Mouse (Mus musculus) neural tube, embryonic 12.5 days (tissue): ENCODE measurements around the gene Hopx. TPM values are rescaled to one million over a fixed set of nuclear protein-coding genes. Genes with fewer than 3 reads are reported as not detected.
A peak's percentile ranks its signal among the peaks of the same experiment; 100 is the strongest.

Source experiments
- ATAC-seq: fragments of 200-750 bp; cut with Nextera tagmentation; 2 replicates; pipeline ENCODE4 v1.8.0; 2017; ENCODE audit warnings: low read depth, mild to moderate bottlenecking, moderate TSS enrichment, moderate library complexity; ENCODE audit not compliant: low FRiP score
- H3K27ac ChIP-seq: fragments of 300-500 bp; sonication (generic); 2 replicates; pipeline ENCODE4 v1.5.1; 2016
- H3K27me3 ChIP-seq: fragments of 300-500 bp; sonication (generic); replicated peaks from 2 replicates; pipeline ENCODE4 v1.6.1; 2016; ENCODE audit warnings: mild to moderate bottlenecking
- H3K36me3 ChIP-seq: fragments of 300-500 bp; sonication (generic); 2 replicates; pipeline ENCODE4 v1.6.1; 2016; ENCODE audit warnings: mild to moderate bottlenecking
- H3K4me1 ChIP-seq: fragments of 300-500 bp; sonication (generic); 2 replicates; pipeline ENCODE4 v1.6.1; 2016
- H3K4me2 ChIP-seq: fragments of 300-500 bp; sonication (generic); replicated peaks from 2 replicates; pipeline ENCODE4 v1.6.1; 2016; ENCODE audit warnings: mild to moderate bottlenecking
- H3K4me3 ChIP-seq: fragments of 300-500 bp; sonication (generic); 2 replicates; pipeline ENCODE4 v1.5.1; 2016
- H3K9ac ChIP-seq: fragments of 300-500 bp; sonication (generic); 2 replicates; pipeline ENCODE4 v1.6.1; 2016; ENCODE audit warnings: mild to moderate bottlenecking
- H3K9me3 ChIP-seq: fragments of 300-500 bp; sonication (generic); 2 replicates; pipeline ENCODE4 v1.6.1; 2016; ENCODE audit warnings: mild to moderate bottlenecking
- WGBS: fragments of 180-500 bp; shearing (Covaris S2); methylation state at CpG from one replicate; pipeline ENCODE4 v1.1.7; 2016; 5-methylcytosine and 5-hydroxymethylcytosine counted together
- polyA plus RNA-seq: library from polyadenylated mRNA; unstranded; fragments of >200 nt; fragmentation: Nextera tagmentation; extraction: Ambion mirVana; gene quantifications from 2 replicates; pipeline ENCODE4 v1.2.1, GENCODE M21; 2016

The Hopx gene
- polyA plus RNA-seq, 1 experiment from 2014 or later, result 3.6 TPM

GRCm38 (mm10) chr5:77094510-77095491, 20.1 kb downstream of the Hopx start:
- H3K36me3 ChIP-seq, result no peaks in the 10 kb centered on the region
- peak overlapping the region; percentile 98 for H3K4me2 ChIP-seq
- H3K4me3 ChIP-seq, result peak overlapping the region; percentile 59
- ATAC-seq, result peak; percentile 80
- no peaks in the 10 kb centered on the region for H3K9me3 ChIP-seq
- H3K9ac ChIP-seq, result peak overlapping the region; percentile 68
- peaks cover 5% of the 10 kb centered on the region; the same call in 1 of the 2 replicates for H3K27me3 ChIP-seq
- H3K27ac ChIP-seq, result no peak overlapping the region
- H3K4me1 ChIP-seq, result peaks cover 40% of the 10 kb centered on the region
- WGBS, result under 1% methylated on average over 69 of the region's 69 CpGs

- H3K9me3 ChIP-seq, result no peaks in the 10 kb centered on the region
- H3K4me3 ChIP-seq, result peak overlapping the region; percentile 59
- 36% methylated on average over 8 of the region's 8 CpGs for WGBS
- H3K4me1 ChIP-seq, result peaks cover 42% of the 10 kb centered on the region
- peak overlapping the region; percentile 98 for H3K4me2 ChIP-seq
- ATAC-seq, result no peak
- peaks cover 5% of the 10 kb centered on the region; the same call in 1 of the 2 replicates for H3K27me3 ChIP-seq
- no peak overlapping the region for H3K27ac ChIP-seq
- H3K36me3 ChIP-seq, result no peaks in the 10 kb centered on the region
- H3K9ac ChIP-seq, result peak overlapping the region; percentile 68; the same call in 1 of the 2 replicates
Measured at GRCm38 (mm10) chr5:77093961-77094360, 21.0 kb downstream of the Hopx start.

DNA sequence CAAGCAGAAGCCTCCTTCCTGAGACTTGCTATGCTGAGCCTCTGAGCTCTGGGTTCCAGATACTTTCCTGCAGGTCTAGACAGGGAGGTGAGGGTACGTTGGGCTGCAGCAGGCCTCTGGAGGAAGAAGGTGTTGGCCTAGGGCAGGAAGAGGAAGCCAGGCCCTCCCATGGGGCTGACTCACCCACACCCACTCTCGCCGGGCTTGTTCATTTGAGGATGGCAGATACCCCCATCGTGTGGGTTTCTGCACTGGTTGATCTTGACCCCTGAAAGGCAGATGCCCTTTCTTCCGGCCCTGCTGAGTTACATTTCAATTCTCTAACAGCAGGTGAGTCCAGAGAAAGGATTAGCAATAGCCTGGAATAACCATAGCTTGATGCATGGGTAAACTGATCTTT, 22.4 kb downstream of the Hopx start:
- Histone ChIP-seq H3K36me3 (peaks cover 6% of the 10 kb centered on the region; the same call in 1 of the 2 replicates), H3K9me3 (no peaks in the 10 kb centered on the region), H3K4me3 (no peak overlapping the region), H3K4me1 (peaks cover 28% of the 10 kb centered on the region), H3K27ac (no peak overlapping the region), H3K9ac (no peak overlapping the region), H3K27me3 (peaks cover 5% of the 10 kb centered on the region; the same call in 1 of the 2 replicates), H3K4me2 (peak overlapping the region; percentile 47)
- no peak for ATAC-seq
- WGBS, result 83% methylated on average over 5 of the region's 5 CpGs

DNA sequence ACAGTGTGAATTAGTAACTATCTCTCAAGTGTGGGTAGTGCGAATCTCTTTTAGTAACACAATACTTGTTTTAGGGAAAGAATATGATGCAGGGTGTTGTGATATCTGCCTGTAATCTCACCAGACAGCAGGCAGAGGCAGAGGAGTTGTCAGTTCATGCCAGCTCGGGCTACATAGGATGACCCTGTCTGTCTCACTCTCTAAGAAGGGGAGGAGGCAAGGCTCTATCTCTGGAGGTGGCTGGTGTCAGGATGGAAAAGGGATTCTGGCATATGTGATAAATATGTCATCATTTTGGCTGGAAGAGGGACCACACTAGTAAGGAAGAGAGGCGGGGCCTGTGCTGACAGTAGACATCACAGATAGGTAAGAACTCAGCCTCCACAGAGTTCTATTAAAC, 23.0 kb downstream of the Hopx start:
- Histone ChIP-seq H3K36me3 (peaks cover 6% of the 10 kb centered on the region; the same call in 1 of the 2 replicates), H3K4me1 (peaks cover 28% of the 10 kb centered on the region), H3K4me2 (no peak overlapping the region), H3K27me3 (peaks cover 5% of the 10 kb centered on the region; the same call in 1 of the 2 replicates), H3K9ac (no peak overlapping the region), H3K27ac (no peak overlapping the region), H3K9me3 (no peaks in the 10 kb centered on the region), H3K4me3 (no peak overlapping the region)
- ATAC-seq, result no peak
- 83% methylated on average over 3 of the region's 3 CpGs for WGBS

DNA sequence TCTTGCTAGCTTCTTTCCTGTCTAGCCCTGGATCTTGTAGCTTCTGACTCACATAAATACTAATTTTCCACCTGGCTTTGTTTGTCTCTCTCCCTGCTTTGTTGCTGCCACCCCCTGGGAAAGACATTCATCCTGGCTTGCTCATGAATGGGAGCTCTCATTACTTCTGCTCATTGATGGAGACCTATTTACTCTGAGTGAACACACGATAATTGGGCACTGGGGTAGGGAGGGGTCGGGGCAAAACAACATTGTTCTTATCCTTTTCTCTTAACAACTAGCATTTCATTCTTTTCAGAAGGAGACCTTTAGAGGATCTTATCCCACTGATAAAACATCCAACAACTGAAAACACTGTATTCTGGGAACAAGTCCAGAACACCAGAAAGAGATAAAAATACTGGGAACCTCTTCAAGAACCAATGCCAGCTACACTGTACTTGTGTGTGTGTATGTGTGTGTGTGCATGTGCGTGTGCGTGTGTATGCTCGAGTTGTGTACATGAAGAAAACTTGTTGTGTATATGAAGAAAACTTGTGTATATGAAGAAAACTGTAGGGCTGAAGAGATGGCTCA, 24.3 kb downstream of the Hopx start:
- Histone ChIP-seq H3K4me2 (no peak overlapping the region), H3K4me1 (peaks cover 28% of the 10 kb centered on the region), H3K9ac (no peak overlapping the region), H3K27ac (no peak overlapping the region), H3K9me3 (no peaks in the 10 kb centered on the region), H3K36me3 (peaks cover 10% of the 10 kb centered on the region; the same call in 1 of the 2 replicates), H3K27me3 (peaks cover 5% of the 10 kb centered on the region; the same call in 1 of the 2 replicates), H3K4me3 (no peak overlapping the region)
- ATAC-seq, result peak; percentile 54; the same call in 1 of the 2 replicates
- WGBS, result 58% methylated on average over 5 of the region's 5 CpGs

DNA sequence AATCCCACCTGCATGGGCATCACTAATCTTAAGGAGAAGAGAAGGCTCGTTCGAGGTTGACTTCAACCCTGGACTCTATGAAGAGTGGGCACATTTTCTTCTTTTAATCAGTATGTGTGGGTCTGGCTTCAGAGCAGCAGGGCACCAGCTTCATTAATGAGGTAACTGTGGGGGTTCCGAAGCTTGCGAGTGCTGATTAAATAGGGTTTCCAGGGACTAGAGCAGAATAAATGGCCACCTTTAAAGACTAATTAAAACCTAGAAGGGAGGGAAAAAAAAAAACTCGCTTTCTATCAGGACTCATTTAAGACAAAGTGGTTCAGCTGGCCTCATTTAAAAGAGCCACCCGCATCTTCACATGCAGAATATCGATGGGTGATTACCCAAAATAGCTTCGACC, 25.0 kb downstream of the Hopx start:
- H3K36me3 ChIP-seq, result peaks cover 10% of the 10 kb centered on the region; the same call in 1 of the 2 replicates
- 61% methylated on average over 8 of the region's 8 CpGs for WGBS
- no peak overlapping the region for H3K4me2 ChIP-seq
- no peak overlapping the region for H3K27ac ChIP-seq
- H3K4me3 ChIP-seq, result no peak overlapping the region
- no peaks in the 10 kb centered on the region for H3K9me3 ChIP-seq
- peaks cover 23% of the 10 kb centered on the region for H3K4me1 ChIP-seq
- H3K9ac ChIP-seq, result no peak overlapping the region
- ATAC-seq, result no peak
- peaks cover 5% of the 10 kb centered on the region; the same call in 1 of the 2 replicates for H3K27me3 ChIP-seq

DNA sequence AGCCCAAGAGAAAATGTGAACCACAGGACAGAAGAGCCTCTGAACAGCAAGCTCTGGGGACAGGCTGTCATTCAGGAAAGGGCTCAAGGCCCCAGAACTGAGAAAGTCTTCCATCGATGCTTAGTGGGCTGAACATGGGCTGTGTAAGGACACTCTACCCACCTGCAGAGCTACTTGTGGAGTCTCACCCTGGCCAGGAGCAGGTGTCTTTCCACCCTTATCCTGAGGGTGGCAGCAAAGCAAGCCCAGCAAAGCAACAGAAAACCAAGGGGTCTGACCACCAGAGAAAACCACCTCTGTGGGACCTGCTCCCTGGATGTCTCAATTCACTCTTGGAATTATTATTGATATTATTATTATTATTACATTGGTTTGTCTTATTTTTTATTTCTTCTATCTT, 25.6 kb downstream of the Hopx start:
- Histone ChIP-seq H3K9ac (no peak overlapping the region), H3K27me3 (peaks cover 5% of the 10 kb centered on the region; the same call in 1 of the 2 replicates), H3K4me3 (no peak overlapping the region), H3K4me1 (peaks cover 21% of the 10 kb centered on the region), H3K27ac (no peak overlapping the region), H3K4me2 (no peak overlapping the region), H3K9me3 (no peaks in the 10 kb centered on the region), H3K36me3 (peaks cover 10% of the 10 kb centered on the region; the same call in 1 of the 2 replicates)
- 57% methylated on average over 1 of the region's 1 CpGs for WGBS
- ATAC-seq, result no peak

- Histone ChIP-seq H3K9ac (no peak overlapping the region), H3K9me3 (no peaks in the 10 kb centered on the region), H3K36me3 (peaks cover 10% of the 10 kb centered on the region; the same call in 1 of the 2 replicates), H3K4me3 (no peak overlapping the region), H3K27ac (no peak overlapping the region), H3K4me2 (no peak overlapping the region), H3K4me1 (peaks cover 7% of the 10 kb centered on the region; the same call in 1 of the 2 replicates), H3K27me3 (no peaks in the 10 kb centered on the region)
- no peak for ATAC-seq
- WGBS, result 86% methylated on average over 3 of the region's 3 CpGs
Measured at GRCm38 (mm10) chr5:77087122-77087521, 27.8 kb downstream of the Hopx start.

- ATAC-seq, result no peak
- Histone ChIP-seq H3K27ac (no peak overlapping the region), H3K4me3 (no peak overlapping the region), H3K9me3 (no peaks in the 10 kb centered on the region), H3K4me2 (no peak overlapping the region), H3K36me3 (peaks cover 10% of the 10 kb centered on the region; the same call in 1 of the 2 replicates), H3K27me3 (no peaks in the 10 kb centered on the region), H3K4me1 (peaks cover 7% of the 10 kb centered on the region; the same call in 1 of the 2 replicates), H3K9ac (no peak overlapping the region)
- WGBS, result 93% methylated on average over 7 of the region's 7 CpGs
Measured at GRCm38 (mm10) chr5:77086541-77086940, 28.4 kb downstream of the Hopx start.

- H3K9ac ChIP-seq, result no peak overlapping the region
- H3K4me1 ChIP-seq, result peaks cover 7% of the 10 kb centered on the region; the same call in 1 of the 2 replicates
- H3K27ac ChIP-seq, result no peak overlapping the region
- H3K4me3 ChIP-seq, result no peak overlapping the region
- no peak for ATAC-seq
- H3K9me3 ChIP-seq, result no peaks in the 10 kb centered on the region
- no peak overlapping the region for H3K4me2 ChIP-seq
- WGBS, result 91% methylated on average over 10 of the region's 10 CpGs
- peaks cover 10% of the 10 kb centered on the region; the same call in 1 of the 2 replicates for H3K36me3 ChIP-seq
- H3K27me3 ChIP-seq, result no peaks in the 10 kb centered on the region
Measured at GRCm38 (mm10) chr5:77085753-77086450, 29.0 kb downstream of the Hopx start.

DNA sequence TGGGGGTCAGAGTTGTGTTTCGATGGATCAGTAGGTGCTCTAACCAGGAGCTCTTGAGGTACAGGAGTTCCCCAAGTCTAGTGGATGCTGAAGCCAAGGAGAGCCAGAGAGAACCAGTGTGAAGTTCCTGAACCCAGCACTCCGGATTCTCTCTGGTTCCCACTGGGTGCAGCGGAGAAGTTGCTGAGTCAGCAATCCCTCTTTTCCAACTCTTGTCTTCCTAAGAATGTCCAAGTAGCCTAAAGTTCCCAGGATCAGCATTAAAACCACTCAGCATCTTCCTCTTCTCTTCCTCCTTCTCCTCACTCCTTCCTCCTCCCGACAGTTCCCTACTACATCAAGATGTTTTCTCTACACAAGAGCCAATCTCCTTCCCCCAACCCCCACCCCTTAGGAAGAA, 30.5 kb downstream of the Hopx start:
- Histone ChIP-seq H3K9me3 (no peaks in the 10 kb centered on the region), H3K9ac (no peak overlapping the region), H3K4me1 (no peaks in the 10 kb centered on the region), H3K36me3 (peaks cover 10% of the 10 kb centered on the region; the same call in 1 of the 2 replicates), H3K4me2 (no peak overlapping the region), H3K4me3 (no peak overlapping the region), H3K27ac (no peak overlapping the region), H3K27me3 (no peaks in the 10 kb centered on the region)
- 93% methylated on average over 4 of the region's 4 CpGs for whole genome bisulfite sequencing
- no peak for ATAC-seq
